Mouse (Mus musculus) frontal cortex, adult 2 months (tissue): ENCODE measurements around the gene Tmem107. TPM values are rescaled to one million over a fixed set of nuclear protein-coding genes. Genes with fewer than 3 reads are reported as not detected.

Experiments used
- DNase-seq, 2 experiments: peaks; one replicate each; pipeline ENCODE4 v3.0.0; 2022; ENCODE audit warnings: low spot score in 1 of 2; ENCODE audit errors: extremely low spot score in 1 of 2
- polyA plus RNA-seq: library from polyadenylated mRNA; depleted of rRNA; stranded (reverse); fragments of >200 nt; gene quantifications from 2 replicates; pipeline ENCODE4 v1.2.3, GENCODE M21; 2012; rRNA removed

Tmem107 gene
- 22.0 and 23.5 TPM in 2 replicates for polyA plus RNA-seq

DNA sequence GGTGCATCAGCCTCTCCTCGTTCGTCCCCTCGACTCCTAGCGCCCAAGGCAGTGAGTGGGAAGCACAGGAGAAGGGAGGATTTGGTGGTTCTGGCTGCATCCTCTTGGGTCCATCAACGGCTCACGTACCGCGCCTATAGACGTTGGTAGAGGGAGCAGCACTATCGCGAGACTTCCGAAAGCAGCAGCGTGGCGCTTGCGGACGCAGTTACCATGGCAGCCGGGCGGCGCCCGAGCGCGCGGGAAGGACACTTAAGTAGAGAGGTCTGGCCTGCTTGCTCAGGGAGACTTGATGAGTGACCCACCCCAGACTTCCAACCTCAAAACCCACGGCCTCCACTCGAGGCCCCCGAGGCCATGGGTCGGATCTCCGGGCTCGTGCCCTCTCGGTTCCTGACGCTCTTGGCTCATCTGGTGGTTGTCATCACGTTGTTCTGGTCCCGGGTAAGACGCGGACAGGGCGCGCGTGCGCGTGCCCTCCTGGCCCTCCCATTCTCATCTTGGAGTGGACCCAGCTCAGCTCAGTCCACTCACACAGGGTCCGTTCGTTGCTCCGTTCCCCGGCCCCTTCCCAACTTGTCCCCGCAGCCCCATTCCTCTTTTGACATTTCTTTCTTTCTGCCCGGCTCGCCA is at the start of gene Tmem107:
Gene Tmem107, plus strand, starts transcription at position 217 of the 633 bp plus-strand sequence.
- peak; percentile 93 to 94 for DNase-seq

DNA sequence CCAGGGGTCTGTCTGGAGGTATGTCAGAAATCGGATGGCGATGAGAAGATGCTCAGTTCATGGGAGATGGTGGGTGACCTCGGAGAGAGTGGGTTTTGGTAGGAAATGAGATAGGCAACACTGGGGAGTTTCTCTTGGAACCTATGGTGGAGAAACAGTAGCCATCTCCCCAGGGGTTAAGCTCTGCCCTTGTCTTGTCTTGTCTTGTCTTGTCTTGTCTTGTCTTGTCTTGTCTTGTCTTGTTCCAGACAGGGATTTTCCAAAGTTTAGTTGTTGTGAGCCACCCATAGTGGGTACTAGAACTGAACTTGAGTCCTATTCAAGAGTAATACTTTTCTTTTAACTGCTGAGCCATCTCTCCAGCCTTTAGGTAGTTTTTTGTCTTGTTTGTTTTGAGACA is 44.0 kb upstream of the Tmem107 start:
- DNase-seq, result no peak

DNA sequence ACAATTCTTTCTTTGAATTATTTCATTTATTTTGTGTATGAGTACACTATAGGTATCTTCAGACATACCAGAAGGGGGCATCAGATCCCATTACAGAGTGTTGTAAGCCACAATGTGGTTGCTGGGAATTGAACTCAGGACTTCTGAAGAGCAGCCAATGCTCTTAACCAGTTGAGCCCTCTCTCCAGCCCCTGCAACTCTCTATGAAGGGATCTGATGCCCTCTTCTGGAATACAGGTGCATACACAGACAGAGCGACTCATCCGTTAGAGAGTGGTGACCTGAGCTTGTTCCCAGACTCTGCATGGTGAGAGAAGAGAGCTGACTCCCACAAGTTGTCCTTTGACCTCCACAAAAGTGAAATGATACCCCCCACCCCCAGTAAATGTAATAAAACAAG is 41.8 kb upstream of the Tmem107 start:
- no peak for DNase-seq

DNA sequence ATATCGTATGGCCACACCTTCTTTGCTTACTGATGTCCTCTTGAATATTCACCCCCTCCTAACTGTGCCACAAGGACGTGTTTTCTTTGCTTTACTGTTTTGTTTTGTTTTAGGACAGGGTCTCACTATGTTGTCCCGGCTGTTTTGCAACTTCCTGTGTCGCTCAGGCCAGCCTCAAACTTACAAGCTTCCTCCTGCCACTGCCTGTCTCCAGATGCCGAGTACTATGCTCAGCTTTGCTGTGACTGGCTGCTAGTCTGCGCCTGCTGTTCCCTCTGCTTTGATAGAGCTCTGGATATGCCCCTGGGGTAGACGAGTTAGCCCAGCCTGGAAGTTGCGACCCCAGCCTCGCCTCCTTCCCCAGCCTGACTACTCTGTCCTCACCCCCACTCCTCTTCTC is 37.1 kb upstream of the Tmem107 start:
- DNase-seq, result no peak

DNA sequence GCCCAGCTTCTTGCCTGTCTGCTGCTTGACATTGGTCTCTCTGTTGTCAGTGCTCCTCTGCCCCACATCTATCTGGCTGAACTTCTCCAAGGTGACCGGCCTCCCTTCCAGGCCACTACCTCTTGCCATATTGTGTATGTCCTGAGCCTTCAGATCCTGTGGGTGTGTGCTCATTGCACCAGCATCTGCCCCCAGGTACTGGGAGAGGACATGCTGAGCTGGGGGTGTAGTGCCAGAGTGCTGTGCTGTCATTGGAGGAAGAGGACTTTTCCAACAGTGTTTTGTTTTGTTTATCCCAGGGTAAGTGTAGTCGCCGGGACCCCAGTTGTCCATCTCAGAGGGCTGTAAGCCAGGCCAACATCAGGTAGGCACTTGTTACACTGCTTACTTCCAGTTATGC is 36.0 kb upstream of the Tmem107 start:
- no peak for DNase-seq

DNA sequence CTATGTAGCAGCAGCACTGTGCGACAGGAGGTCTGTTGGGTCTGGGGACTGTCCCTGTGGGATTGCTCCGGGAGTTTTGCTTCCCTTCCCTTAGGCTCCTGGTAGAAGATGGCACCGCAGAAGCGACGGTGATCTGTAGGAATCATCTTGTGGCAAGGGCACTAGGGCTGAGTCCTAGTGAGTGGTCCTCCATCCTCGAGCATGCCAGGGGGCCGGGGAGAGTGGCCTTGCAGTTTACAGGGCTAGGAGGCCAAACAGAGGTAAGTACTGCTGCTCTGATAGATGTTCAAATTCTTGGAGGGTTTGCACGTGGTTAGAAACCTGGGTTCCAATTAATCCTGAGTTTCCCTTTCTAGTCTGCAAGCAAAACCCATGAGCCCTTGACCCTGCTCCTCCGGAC is 35.2 kb upstream of the Tmem107 start:
- no peak for DNase-seq

DNA sequence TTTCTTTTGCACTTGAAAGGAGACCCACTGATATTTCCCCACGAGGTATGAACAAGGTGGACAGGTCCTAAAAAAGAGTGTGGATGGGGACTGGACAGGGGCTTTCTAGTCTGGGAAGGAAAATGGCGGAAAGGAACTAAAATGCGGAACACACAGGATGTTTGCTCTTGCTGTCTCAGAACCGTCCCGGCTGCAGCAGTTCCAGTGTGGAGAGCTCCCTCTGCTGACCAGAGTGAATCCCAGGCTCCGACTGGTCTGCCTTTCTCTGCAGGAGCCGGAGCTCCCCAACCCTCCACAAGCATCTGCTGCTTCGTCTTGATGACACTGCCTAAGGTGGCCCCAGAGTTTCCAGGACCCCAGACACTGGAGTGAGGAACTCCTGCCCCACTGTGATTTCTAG is 34.8 kb upstream of the Tmem107 start:
- peak; percentile 89 to 96 for DNase-seq

DNA sequence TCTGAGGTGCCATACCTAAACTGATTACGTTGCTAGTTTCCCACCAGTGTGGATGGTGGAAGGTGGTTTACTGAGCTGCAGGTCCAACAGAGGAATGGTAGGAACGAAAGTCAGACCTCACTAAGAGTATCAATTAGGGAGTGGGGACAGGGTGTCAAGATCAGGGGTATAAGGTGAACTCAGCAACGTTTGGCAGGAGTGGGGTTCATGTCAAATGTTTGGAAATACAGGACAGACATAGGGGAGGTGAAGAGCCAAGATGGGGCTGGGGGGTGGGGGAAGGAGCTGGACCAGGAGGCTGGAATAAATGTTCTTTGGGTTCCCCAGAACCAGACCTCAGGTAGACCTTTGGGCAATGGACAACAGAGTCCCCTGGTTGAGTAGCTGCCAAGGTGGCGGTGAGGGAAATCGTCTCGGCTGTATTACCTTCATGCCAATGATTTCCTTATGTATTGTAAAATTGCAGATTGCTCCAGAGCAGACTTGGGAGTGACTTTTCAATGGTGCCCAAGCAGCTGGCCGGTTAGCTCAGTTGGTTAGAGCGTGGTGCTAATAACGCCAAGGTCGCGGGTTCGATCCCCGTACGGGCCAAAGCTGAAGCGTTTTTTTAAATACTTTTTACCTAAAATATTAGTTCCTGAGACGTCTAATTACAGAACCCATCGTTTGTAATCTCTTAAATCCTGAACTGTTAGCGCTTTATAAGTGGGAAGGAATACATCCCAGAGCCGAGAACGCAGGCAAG is 33.9 kb upstream of the Tmem107 start:
- DNase-seq, result peak; percentile 78 to 98

DNA sequence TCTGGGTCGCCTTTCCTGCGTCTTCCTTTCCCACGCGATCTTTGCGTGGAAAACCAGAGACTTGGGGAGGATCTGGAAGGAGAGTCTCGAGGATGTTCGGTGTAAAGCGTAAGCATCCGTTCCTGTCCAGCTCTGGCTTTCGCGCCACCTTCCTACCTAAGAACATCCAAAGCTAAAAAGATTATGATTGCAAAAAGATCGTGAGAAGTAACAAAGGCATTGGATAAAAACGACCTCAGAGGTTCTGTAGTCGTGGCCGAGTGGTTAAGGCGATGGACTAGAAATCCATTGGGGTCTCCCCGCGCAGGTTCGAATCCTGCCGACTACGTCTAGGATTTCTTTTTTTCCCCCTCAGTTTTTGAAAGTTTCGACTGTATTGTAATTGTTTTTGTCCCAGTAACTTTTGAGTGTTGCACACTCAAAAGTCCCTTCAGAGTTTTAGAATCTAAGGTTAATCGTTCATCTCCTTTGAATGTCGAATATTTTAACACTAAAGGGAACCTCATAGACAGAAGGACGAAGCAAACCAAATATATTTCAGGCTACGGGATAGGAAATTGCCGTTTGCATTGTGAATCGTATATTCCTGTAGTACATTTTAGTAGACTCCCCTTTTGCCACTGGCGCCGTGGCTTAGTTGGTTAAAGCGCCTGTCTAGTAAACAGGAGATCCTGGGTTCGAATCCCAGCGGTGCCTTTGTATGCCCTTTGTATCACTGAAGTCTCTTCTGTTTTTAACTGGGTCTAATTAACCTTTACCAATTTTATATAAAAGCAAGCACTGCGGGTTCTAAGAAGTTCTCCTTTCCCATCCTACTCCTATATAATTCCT is 33.2 kb upstream of the Tmem107 start:
- peak; percentile 65 to 97 for DNase-seq

DNA sequence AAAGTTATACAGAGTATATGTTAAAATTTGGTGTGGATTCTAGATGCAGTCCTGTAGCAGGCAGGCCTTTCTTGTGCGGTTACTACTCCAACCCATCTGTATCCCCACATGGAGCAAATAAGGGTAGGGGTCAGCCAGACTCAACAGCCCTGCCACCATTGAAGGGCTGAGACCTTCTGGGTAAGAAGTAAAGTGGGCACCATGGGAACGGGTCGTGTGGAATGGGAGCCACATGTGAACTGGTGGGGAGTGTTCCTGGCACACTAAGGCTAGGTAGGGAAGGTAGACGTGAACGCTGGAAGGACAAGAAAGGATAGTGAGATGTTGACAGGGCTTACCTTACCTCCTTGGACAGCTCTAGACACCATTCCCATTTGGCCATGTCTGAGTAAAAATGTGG is 32.4 kb upstream of the Tmem107 start:
- DNase-seq, result no peak

DNA sequence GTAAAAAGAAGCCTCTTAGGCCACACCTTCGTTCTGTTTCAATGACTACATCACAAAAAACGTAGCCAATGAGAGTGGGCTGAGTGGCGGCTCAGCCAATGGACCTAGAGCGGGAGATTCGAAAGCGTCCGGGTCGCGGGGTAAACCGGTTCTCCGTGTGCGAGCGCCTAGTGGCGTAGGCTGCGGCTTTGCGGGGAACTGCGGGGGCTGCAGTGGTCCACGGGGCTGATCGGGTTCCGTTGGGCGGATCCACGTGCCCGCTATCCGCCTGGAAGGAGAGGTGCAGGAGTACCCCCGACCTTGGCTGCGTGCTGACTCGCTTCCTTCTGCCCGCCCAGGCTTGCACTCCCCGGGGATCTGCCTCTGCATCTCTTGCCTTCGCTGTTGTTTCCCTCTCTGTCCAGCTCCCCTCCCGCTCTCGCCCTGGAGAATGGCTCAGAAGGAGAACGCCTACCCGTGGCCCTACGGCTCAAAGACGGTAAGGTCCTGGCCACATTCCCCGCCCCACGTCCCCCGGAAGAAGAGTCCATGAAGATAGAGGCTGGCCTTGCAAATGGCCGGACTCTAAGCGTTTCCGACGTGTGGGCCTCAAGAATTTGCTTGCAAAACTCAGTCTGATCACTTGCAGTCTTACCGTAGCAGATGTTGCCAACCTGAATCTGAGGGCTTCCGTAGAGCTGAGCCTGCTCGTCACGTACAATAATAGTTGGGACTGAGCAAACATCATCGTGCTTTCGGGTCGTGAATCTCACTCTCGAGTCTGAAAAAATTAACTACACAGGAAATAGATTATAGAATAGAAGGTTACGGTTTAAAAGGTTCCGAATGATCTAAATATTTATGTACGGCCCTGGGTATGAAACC is 24.8 kb upstream of the Tmem107 start, which contains the start of gene Aurkb:
Gene Aurkb, plus strand, starts transcription at position 117 of the 864 bp plus-strand sequence.
- peak; percentile 49 to 78 for DNase-seq

DNA sequence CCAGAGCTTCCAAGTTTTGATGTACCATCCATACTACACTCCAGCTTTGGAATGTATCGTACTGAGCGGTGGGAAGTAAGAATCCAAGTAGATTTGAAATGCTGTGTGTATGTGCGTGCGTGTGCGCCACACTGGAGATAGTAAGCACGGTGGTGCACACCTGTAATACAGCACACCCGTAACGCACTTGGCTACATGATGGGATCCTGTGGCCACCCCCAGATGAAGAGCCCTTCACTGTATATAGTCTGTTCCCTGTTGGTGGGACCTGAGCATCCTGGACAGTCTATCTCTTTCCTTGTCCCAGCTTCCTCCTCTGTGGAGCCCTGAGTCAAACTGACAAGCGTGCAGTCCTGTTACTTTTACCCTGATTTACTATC is 24.2 kb upstream of the Tmem107 start:
- DNase-seq, result no peak

DNA sequence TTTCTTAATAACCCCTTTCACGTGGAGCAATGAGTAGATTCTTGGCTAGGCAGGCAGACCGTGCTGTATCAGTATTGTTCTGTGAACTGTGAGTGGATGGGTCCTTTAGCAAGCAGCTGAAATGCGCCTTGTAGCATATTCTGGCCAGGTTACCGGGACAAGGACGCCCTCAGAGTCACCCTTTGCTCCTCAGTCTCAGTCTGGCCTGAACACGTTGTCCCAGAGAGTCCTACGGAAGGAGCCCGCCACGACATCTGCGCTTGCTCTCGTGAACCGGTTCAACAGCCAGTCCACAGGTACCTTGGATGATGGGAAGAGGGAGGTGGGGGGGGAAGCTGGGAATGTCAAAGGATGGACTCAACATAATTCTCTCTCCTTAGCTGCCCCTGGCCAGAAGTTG is 23.0 kb upstream of the Tmem107 start:
- DNase-seq, result no peak

DNA sequence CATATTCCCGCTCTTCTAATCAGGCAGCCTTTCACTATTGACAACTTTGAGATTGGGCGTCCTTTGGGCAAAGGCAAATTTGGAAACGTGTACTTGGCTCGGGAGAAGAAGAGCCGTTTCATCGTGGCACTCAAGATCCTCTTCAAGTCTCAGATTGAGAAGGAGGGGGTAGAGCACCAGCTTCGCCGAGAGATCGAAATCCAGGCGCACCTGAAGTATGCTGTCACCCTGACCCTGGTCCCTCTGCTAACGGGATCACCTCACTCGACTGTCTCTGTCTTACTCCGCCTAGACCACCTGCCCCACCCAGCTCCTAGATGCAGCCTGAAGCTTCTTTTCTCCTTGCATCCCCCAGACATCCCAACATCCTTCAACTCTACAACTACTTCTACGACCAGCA is 22.5 kb upstream of the Tmem107 start:
- no peak for DNase-seq

DNA sequence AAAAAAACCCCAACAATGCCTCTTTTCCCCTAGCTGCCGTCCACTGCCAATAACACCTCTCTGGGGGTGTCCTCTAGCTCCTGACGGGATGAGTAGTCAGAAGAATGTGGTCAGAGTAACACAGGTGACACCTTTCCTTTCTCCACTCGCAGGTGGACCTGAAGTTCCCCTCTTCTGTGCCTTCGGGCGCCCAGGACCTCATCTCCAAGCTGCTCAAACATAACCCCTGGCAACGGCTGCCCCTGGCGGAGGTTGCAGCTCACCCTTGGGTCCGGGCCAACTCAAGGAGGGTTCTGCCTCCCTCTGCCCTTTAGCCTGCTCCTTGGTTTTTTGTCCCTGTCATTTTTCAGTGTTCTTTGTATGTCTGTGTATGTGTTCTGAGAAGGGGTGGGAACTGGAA is 19.9 kb upstream of the Tmem107 start:
- DNase-seq, result no peak

DNA sequence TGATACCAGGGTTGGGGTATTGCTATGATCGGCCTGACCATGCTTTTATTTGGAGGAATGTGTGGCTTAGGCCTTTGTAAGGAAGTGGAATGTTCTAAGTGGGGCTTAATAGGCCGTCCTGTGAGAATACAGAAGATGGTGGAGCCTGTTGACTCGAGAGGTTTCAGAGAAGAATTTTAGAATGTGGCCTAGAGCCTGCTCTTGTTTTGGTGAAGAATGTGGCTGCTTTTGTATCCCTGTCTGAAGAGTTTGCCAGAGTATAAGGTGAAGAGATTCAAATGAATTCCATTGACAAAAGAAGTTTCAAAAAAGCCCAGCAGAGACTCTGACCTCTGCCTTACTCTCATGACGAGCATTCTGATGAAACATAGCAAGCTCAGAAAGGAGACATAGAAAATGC is 18.8 kb upstream of the Tmem107 start:
- no peak for DNase-seq

DNA sequence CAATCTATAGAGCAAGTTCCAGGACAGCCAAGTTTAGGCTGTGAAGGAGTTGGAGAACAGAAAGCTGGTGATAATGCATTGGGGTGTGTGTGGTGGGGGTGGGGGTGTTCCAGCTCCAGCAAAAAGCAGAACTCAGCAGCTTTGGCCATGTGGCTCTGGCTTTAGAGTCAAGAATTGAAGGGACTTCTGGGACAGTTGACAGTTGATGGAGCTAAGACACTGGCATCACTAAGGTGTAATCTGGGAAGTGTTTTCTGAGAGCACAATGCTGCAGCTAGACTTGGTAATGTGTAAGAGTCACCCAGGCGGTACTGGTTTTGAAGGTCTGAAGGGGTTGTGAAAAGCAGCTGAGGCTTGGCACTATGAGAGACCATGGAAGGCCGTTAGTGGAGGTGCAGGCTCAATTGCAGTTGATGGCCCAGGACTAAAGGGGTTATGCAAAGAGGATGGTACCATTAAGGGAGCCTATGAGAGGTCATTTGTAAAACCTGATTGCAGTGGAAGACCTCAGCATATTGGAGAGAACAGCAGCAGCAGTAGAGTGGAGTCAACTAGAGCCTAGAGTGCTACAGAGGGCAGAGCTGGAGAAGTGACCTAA is 17.7 kb upstream of the Tmem107 start:
- no peak for DNase-seq

DNA sequence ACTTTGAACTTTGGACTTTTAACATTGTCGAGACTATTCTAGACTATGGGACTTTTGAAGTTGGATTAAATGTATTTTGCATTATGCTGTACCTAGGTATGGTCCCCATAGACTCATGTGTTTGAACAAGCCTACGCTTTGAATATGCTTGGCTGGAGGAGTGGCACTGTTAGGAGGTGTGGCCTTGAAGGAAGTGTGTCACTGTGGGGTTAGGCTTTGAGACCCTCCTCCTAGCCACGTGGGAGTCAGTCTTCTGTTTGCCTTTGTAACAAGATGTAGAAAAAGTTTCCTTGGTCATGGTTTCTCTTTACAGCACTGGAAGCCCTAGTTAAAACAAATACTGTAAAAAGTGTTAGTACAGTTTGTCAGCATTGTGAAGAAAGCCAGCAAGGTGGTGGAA is 16.8 kb upstream of the Tmem107 start:
- DNase-seq, result no peak

DNA sequence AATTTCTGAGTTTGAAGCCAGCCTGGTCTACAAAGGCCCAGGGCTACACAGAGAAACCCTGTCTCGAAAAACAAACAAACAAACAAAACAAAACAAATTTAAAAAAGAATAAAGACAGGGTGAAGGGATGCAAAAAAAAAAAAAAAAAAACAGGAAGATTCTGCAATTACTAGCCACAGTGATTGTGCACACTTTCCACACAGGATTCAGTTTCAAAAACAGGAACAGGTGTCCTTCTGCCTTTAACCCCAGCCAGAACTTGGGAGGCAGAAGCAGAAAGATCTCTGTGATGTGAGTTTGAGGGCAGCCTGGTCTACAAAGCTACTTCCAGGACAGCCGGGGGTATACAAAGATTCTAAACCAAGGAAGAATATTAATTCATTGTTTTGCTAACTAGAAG is 12.3 kb upstream of the Tmem107 start:
- no peak for DNase-seq

DNA sequence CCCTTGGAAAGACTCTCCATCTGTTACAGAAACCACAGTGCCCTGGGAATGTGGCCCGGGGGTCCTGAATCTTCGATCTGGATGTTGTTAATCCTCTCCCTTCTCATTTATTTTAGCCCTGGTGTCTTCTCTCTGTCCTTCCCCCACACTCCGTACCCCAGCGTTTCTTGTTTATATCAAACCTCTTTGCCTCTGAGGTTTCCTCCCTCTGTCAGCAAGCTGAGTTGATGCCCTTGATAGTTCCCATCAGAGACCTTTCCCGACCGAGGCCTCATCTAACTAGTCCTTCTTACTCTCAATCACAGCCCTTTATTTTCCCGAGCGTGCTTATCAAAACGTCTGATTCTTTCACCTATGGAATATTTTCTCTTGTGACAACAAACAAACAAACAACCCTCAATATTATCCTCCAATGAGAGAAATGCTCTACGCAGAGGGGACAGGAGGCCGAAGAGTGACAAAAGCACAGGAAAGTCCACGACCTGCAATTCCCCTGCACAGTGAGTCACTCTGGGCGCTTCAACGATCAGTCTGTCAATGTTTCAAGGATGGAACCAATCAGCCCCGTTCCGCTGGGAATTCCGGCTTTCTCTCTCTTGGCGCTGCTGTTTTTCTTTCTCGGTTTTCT is 11.8 kb upstream of the Tmem107 start:
- no peak for DNase-seq
